In genomic region chr10:56582065-56582464, GRCm38 (mm10) we compare ENCODE assay signal across 10 mouse cellular contexts.
DNase-seq lines count a peak whose midpoint lies in the region; ATAC-seq lines count a peak whose summit lies in the region.
"Had no signal": no experiment of that assay in that cellular context is flagged by ENCODE, and none has a peak within 500 bp of the region (broad histone marks: within the 10 kb centered on the region; RNA-seq: fewer than 3 reads in every experiment).

No protein-coding gene starts in this region.

- peaks cover 3 to 6% of the 10 kb centered on the region in 2 experiments; a peak in 2 of 4 replicates for H3K4me1 ChIP-seq in heart, embryonic 14.5 days (ENCODE audit: control insufficient read depth in 2 of 2, insufficient read depth in 2 of 2, low read length in 2 of 2)
- H3K4me1 ChIP-seq: limb, embryonic 10.5 days had no signal

- no peak overlapping the region for H3K9ac ChIP-seq in heart, embryonic 14.5 days (ENCODE audit: low read length)
- H3K9ac ChIP-seq: embryonic facial prominence, embryonic 13.5 days had no signal

- no peaks in the 10 kb centered on the region for H3K36me3 ChIP-seq in heart, embryonic 14.5 days (ENCODE audit: control insufficient read depth, insufficient read depth, low read length)
- H3K36me3 ChIP-seq: embryonic facial prominence, embryonic 13.5 days; limb, embryonic 10.5 days had no signal

- H3K27ac ChIP-seq in heart, embryonic 14.5 days (replicated peaks in 1 of 2; ENCODE audit: control insufficient read depth in 1 of 2, insufficient read depth in 1 of 2, low read depth in 2 of 2, low read length in 2 of 2) = no peak overlapping the region
- H3K27ac ChIP-seq: embryonic facial prominence, embryonic 13.5 days; limb, embryonic 10.5 days had no signal

- 11% methylated on average over 6 of the region's 6 CpGs for WGBS in heart, embryonic 14.5 days

- peak; percentile 3 to 6 for DNase-seq in frontal cortex, postnatal 36 days (ENCODE audit: low spot score in 2 of 2)
- no peak for DNase-seq in frontal cortex, postnatal 14 days (ENCODE audit: low spot score in 2 of 2)
- peak; percentile 18 to 37 for DNase-seq in right cerebral cortex, adult 2 months (ENCODE audit: low spot score in 2 of 2)
- no peak for DNase-seq in right cerebral cortex, postnatal 4 days
- peak; percentile 21 for DNase-seq in skeletal muscle tissue, adult 2 months (ENCODE audit: low read depth, low spot score)
- no peak for DNase-seq in thymus, postnatal 10 days (ENCODE audit: low spot score in 2 of 2)
- no peak for DNase-seq in spleen, postnatal 10 days (ENCODE audit: low spot score in 2 of 2)

- H3K9me3 ChIP-seq in heart, embryonic 14.5 days (ENCODE audit: control insufficient read depth, low read length) = no peaks in the 10 kb centered on the region
- H3K9me3 ChIP-seq: embryonic facial prominence, embryonic 13.5 days; limb, embryonic 10.5 days had no signal

- H3K4me3 ChIP-seq in heart, embryonic 14.5 days (ENCODE audit: control insufficient read depth in 1 of 2, insufficient read depth in 1 of 2, low read depth in 1 of 2, low read length in 2 of 2) = no peak overlapping the region
- H3K4me3 ChIP-seq: embryonic facial prominence, embryonic 13.5 days; limb, embryonic 10.5 days had no signal

- no peak for ATAC-seq in heart, embryonic 14.5 days (ENCODE audit: insufficient number of reproducible peaks, insufficient read depth, low FRiP score, low read depth)

- H3K4me2 ChIP-seq in heart, embryonic 14.5 days (ENCODE audit: low read length) = peak overlapping the region; percentile 11
- H3K4me2 ChIP-seq: embryonic facial prominence, embryonic 13.5 days had no signal

- H3K27me3 ChIP-seq in heart, embryonic 14.5 days (ENCODE audit: control insufficient read depth, insufficient read depth, low read length) = no peaks in the 10 kb centered on the region
- H3K27me3 ChIP-seq: embryonic facial prominence, embryonic 13.5 days had no signal

Comparison
In these comparisons a context has a peak if more than half of its experiments do, and no peak if none do; other contexts are left out.
1. DNase-seq: peak in frontal cortex, postnatal 36 days (2 of 2), right cerebral cortex, adult 2 months (2 of 2) and skeletal muscle tissue, adult 2 months (single experiment); none in frontal cortex, postnatal 14 days (0 of 2), right cerebral cortex, postnatal 4 days (single experiment), thymus, postnatal 10 days (0 of 2) and spleen, postnatal 10 days (0 of 2).